Mouse (Mus musculus) C2C12 (cell line): ENCODE measurements around the gene Ap2s1.

Experiments used
- CEBPB ChIP-seq: IDR thresholded peaks from one replicate; pipeline ENCODE4 v1.6.1; 2011; ENCODE audit warnings: low read depth, mild to moderate bottlenecking, control low read depth, moderate library complexity
- CTCF ChIP-seq: IDR thresholded peaks from one replicate; pipeline ENCODE4 v1.5.1; 2011; ENCODE audit not compliant: control insufficient read depth, insufficient read depth, insufficient read length
- FOSL1 ChIP-seq: IDR thresholded peaks from one replicate; pipeline ENCODE4 v1.8.0; 2011; ENCODE audit warnings: mild to moderate bottlenecking, low read length; ENCODE audit not compliant: poor library complexity, insufficient read depth, severe bottlenecking
- MAX ChIP-seq: IDR thresholded peaks from one replicate; pipeline ENCODE4 v1.6.1; 2011; ENCODE audit warnings: mild to moderate bottlenecking, control low read depth
- MYOG ChIP-seq: IDR thresholded peaks from one replicate; pipeline ENCODE4 v1.6.1; 2011; ENCODE audit not compliant: control insufficient read depth, insufficient read length; ENCODE audit errors: extremely low read depth
- USF1 ChIP-seq: IDR thresholded peaks from one replicate; pipeline ENCODE4 v1.6.1; 2011; ENCODE audit warnings: low read depth, mild to moderate bottlenecking, control low read depth, moderate library complexity

- no peak for TF ChIP-seq CTCF
- TF ChIP-seq MAX, result no peak
- no peak for TF ChIP-seq MYOG
- TF ChIP-seq CEBPB, result no peak
- no peak for TF ChIP-seq FOSL1
- no peak for TF ChIP-seq USF1
These were observed 25.4 kb upstream of the Ap2s1 start for GRCm38 (mm10) chr7:16712633-16713415.
